Mouse (Mus musculus): ENCODE data around the gene Cryzl2. TPM values are rescaled to one million over a fixed set of nuclear protein-coding genes. Genes with fewer than 3 reads are reported as not detected.
A peak's percentile ranks its signal among the peaks of the same experiment; 100 is the strongest.

Gene Cryzl2
- polyA plus RNA-seq, 1 experiment from 2014 or later, result 6.8 TPM

GRCm38 (mm10) chr1:157457789-157458188, 588 bp upstream of the Cryzl2 start:
- no peak for ATAC-seq
- Histone ChIP-seq H3K4me2 (peak overlapping the region; percentile 73), H3K4me1 (peaks cover 18% of the 10 kb centered on the region), H3K36me3 (no peaks in the 10 kb centered on the region), H3K4me3 (no peak overlapping the region), H3K9ac (no peak overlapping the region), H3K27me3 (replicated peaks) (no peaks in the 10 kb centered on the region), H3K27ac (no peak overlapping the region), H3K9me3 (replicated peaks) (no peaks in the 10 kb centered on the region)
- WGBS (ENCODE audit: insufficient replicate concordance), result 85% methylated on average over 3 of the region's 3 CpGs

GRCm38 (mm10) chr1:157459904-157460303, 1.5 kb downstream of the Cryzl2 start:
- Histone ChIP-seq H3K4me3 (no peak overlapping the region), H3K9ac (no peak overlapping the region), H3K9me3 (replicated peaks) (no peaks in the 10 kb centered on the region), H3K27me3 (replicated peaks) (no peaks in the 10 kb centered on the region), H3K27ac (no peak overlapping the region), H3K36me3 (no peaks in the 10 kb centered on the region), H3K4me1 (peaks cover 18% of the 10 kb centered on the region), H3K4me2 (no peak overlapping the region)
- 75% methylated on average over 5 of the region's 5 CpGs for WGBS (ENCODE audit: insufficient replicate concordance)
- ATAC-seq, result no peak

DNA sequence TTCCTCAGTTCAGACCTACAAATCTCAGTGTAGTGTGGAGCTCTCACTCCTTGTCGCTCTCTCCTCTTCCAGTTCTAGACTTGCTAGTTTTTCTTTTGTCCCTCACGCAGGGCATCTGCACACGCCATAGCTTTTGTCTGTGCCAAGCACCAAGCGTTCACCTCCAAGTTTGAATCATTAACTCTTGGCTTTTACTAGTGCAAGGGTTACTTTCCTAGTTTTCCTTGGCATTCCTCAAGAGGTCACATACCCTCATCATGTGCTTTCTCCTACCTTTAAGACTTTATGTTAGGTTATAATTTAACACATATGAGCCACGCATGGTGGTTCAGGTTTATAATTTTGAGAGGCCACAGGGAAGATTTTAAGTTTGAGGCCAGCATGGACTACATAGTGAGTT, 2.9 kb downstream of the Cryzl2 start:
- Histone ChIP-seq H3K9ac (no peak overlapping the region), H3K27me3 (replicated peaks) (no peaks in the 10 kb centered on the region), H3K4me1 (peaks cover 18% of the 10 kb centered on the region), H3K9me3 (replicated peaks) (no peaks in the 10 kb centered on the region), H3K27ac (no peak overlapping the region), H3K4me3 (no peak overlapping the region), H3K4me2 (no peak overlapping the region), H3K36me3 (no peaks in the 10 kb centered on the region)
- 78% methylated on average over 5 of the region's 5 CpGs for WGBS (ENCODE audit: insufficient replicate concordance)
- no peak for ATAC-seq

GRCm38 (mm10) chr1:157462336-157462735, 4.0 kb downstream of the Cryzl2 start:
- no peak overlapping the region for H3K4me2 ChIP-seq
- H3K27ac ChIP-seq, result no peak overlapping the region
- H3K4me3 ChIP-seq, result no peak overlapping the region
- H3K27me3 ChIP-seq (replicated peaks), result no peaks in the 10 kb centered on the region
- peaks cover 18% of the 10 kb centered on the region for H3K4me1 ChIP-seq
- WGBS (ENCODE audit: insufficient replicate concordance), result 57% methylated on average over 3 of the region's 3 CpGs
- no peaks in the 10 kb centered on the region for H3K36me3 ChIP-seq
- no peak for ATAC-seq
- no peak overlapping the region for H3K9ac ChIP-seq
- no peaks in the 10 kb centered on the region for H3K9me3 ChIP-seq (replicated peaks)

GRCm38 (mm10) chr1:157465194-157465593, 6.8 kb downstream of the Cryzl2 start:
- 72% methylated on average over 3 of the region's 3 CpGs for WGBS (ENCODE audit: insufficient replicate concordance)
- no peak overlapping the region for H3K9ac ChIP-seq
- no peak for ATAC-seq
- no peak overlapping the region for H3K4me3 ChIP-seq
- H3K4me1 ChIP-seq, result no peaks in the 10 kb centered on the region
- no peaks in the 10 kb centered on the region for H3K9me3 ChIP-seq (replicated peaks)
- no peak overlapping the region for H3K4me2 ChIP-seq
- H3K36me3 ChIP-seq, result no peaks in the 10 kb centered on the region
- H3K27me3 ChIP-seq (replicated peaks), result no peaks in the 10 kb centered on the region
- H3K27ac ChIP-seq, result no peak overlapping the region

GRCm38 (mm10) chr1:157467866-157468265, 9.5 kb downstream of the Cryzl2 start:
- Histone ChIP-seq H3K36me3 (no peaks in the 10 kb centered on the region), H3K27me3 (replicated peaks) (no peaks in the 10 kb centered on the region), H3K27ac (no peak overlapping the region), H3K4me2 (no peak overlapping the region), H3K9ac (no peak overlapping the region), H3K4me1 (no peaks in the 10 kb centered on the region), H3K9me3 (replicated peaks) (no peaks in the 10 kb centered on the region), H3K4me3 (no peak overlapping the region)
- WGBS (ENCODE audit: insufficient replicate concordance), result 84% methylated on average over 8 of the region's 8 CpGs
- ATAC-seq, result no peak

GRCm38 (mm10) chr1:157470761-157471386, 12.5 kb downstream of the Cryzl2 start:
- H3K4me2 ChIP-seq, result no peak overlapping the region
- no peaks in the 10 kb centered on the region for H3K27me3 ChIP-seq (replicated peaks)
- no peaks in the 10 kb centered on the region for H3K9me3 ChIP-seq (replicated peaks)
- H3K27ac ChIP-seq, result no peak overlapping the region
- WGBS (ENCODE audit: insufficient replicate concordance), result 72% methylated on average over 9 of the region's 9 CpGs
- no peak for ATAC-seq
- no peak overlapping the region for H3K9ac ChIP-seq
- no peak overlapping the region for H3K4me3 ChIP-seq
- no peaks in the 10 kb centered on the region for H3K36me3 ChIP-seq
- no peaks in the 10 kb centered on the region for H3K4me1 ChIP-seq

- no peak overlapping the region for H3K27ac ChIP-seq
- H3K4me2 ChIP-seq, result no peak overlapping the region
- no peak overlapping the region for H3K4me3 ChIP-seq
- no peaks in the 10 kb centered on the region for H3K9me3 ChIP-seq (replicated peaks)
- no peak for ATAC-seq
- no peaks in the 10 kb centered on the region for H3K36me3 ChIP-seq
- no peaks in the 10 kb centered on the region for H3K4me1 ChIP-seq
- no peak overlapping the region for H3K9ac ChIP-seq
- no peaks in the 10 kb centered on the region for H3K27me3 ChIP-seq (replicated peaks)
- 77% methylated on average over 7 of the region's 7 CpGs for WGBS (ENCODE audit: insufficient replicate concordance)
These were observed 14.3 kb downstream of the Cryzl2 start for GRCm38 (mm10) chr1:157472716-157473115.

DNA sequence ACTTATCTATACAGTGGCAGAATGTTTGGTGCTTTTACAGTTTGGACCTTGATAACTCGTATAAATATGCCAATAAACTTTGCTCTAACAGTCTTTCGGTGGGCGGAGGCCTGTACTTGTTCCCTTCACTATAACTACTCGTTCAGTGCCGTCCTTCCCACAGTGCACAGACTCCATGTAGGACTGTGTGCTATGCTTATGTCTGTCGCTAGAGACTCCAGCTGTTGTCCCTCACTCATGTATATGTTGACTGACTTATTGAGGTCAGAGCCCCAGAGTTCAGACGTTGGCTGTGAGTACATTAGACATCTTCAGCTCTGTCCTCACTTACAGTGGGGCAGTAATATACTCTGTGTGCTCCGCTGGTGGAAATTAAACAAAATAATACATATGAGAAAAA, 16.5 kb downstream of the Cryzl2 start:
- Histone ChIP-seq H3K4me3 (no peak overlapping the region), H3K4me1 (peaks cover 1% of the 10 kb centered on the region; the same call in 1 of the 2 replicates), H3K36me3 (no peaks in the 10 kb centered on the region), H3K4me2 (no peak overlapping the region), H3K9me3 (replicated peaks) (no peaks in the 10 kb centered on the region), H3K27me3 (replicated peaks) (no peaks in the 10 kb centered on the region), H3K27ac (no peak overlapping the region), H3K9ac (no peak overlapping the region)
- 74% methylated on average over 8 of the region's 8 CpGs for WGBS (ENCODE audit: insufficient replicate concordance)
- no peak for ATAC-seq

DNA sequence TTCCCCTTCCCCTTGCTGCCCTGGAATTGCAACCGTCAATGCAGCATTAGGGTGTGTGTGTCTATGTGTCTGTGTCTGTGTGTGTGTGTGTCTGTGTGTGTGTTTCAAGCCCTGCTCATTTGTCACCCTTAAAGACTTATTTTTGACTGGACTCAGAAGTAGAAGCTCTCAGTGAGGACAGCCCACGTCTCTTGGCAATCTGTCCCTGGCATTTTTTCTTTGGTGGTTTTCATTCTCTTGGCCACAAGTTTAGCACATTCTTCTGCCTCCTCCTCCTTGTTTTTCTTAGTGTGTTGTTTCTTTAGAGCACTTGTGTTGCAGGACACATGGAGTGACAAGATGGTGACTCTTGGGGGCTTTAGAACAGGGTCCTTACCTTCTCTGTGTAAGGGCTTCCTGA, 17.9 kb downstream of the Cryzl2 start:
- Histone ChIP-seq H3K36me3 (no peaks in the 10 kb centered on the region), H3K27ac (no peak overlapping the region), H3K4me1 (peaks cover 10% of the 10 kb centered on the region), H3K9ac (no peak overlapping the region), H3K4me2 (no peak overlapping the region), H3K4me3 (no peak overlapping the region), H3K27me3 (replicated peaks) (no peaks in the 10 kb centered on the region), H3K9me3 (replicated peaks) (no peaks in the 10 kb centered on the region)
- WGBS (ENCODE audit: insufficient replicate concordance), result 76% methylated on average over 2 of the region's 2 CpGs
- no peak for ATAC-seq

DNA sequence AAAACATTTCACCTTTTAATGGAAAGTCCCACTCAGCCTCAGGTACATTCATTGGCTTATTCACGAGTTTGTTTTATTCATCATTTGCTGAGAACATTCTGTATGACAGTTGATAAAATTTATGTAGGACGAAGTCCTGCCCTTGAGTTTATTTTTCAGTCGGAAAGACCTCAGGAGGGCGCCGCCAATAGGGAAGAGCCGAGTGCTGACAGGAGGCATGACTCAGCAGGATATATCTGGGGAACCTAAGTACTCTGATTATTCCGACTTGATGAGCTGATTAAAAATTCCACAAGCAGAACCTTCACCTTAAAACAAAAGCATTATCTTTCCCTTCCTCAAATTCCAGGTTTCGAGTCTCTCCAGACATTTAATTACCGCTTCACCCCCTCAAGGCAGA, 21.7 kb downstream of the Cryzl2 start:
- Histone ChIP-seq H3K4me3 (no peak overlapping the region), H3K9ac (no peak overlapping the region), H3K27me3 (replicated peaks) (no peaks in the 10 kb centered on the region), H3K9me3 (replicated peaks) (no peaks in the 10 kb centered on the region), H3K4me1 (peaks cover 18% of the 10 kb centered on the region), H3K36me3 (no peaks in the 10 kb centered on the region), H3K27ac (no peak overlapping the region), H3K4me2 (no peak overlapping the region)
- no peak for ATAC-seq
- WGBS (ENCODE audit: insufficient replicate concordance), result 35% methylated on average over 9 of the region's 9 CpGs

DNA sequence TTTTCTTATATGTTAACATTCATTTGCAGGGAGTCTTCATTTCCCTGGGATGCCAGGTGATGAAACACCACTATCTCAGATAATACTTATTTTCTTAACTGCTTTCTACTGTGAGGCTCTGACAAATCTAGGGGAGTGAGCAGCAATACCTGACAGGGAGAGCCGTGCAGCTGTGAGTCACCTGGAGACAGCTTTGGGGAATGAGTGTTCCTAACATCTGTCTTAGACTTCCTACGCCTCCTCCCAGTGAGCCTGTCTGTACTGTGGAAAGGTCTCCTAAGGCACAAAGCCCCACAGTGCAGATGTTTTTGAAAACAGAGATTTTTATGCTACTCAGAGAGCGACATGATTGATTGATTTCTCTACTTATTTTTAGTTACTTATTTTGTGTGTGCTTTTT, 22.5 kb downstream of the Cryzl2 start:
- no peak overlapping the region for H3K4me3 ChIP-seq
- peaks cover 18% of the 10 kb centered on the region for H3K4me1 ChIP-seq
- WGBS (ENCODE audit: insufficient replicate concordance), result 66% methylated on average over 3 of the region's 3 CpGs
- no peaks in the 10 kb centered on the region for H3K27me3 ChIP-seq (replicated peaks)
- no peak for ATAC-seq
- H3K4me2 ChIP-seq, result no peak overlapping the region
- no peaks in the 10 kb centered on the region for H3K36me3 ChIP-seq
- no peak overlapping the region for H3K27ac ChIP-seq
- H3K9me3 ChIP-seq (replicated peaks), result no peaks in the 10 kb centered on the region
- H3K9ac ChIP-seq, result no peak overlapping the region

GRCm38 (mm10) chr1:157481666-157482065, 23.3 kb downstream of the Cryzl2 start:
- H3K4me3 ChIP-seq, result no peak overlapping the region
- H3K36me3 ChIP-seq, result no peaks in the 10 kb centered on the region
- H3K4me1 ChIP-seq, result peaks cover 18% of the 10 kb centered on the region
- no peaks in the 10 kb centered on the region for H3K27me3 ChIP-seq (replicated peaks)
- H3K4me2 ChIP-seq, result no peak overlapping the region
- ATAC-seq, result peak; percentile 71
- H3K27ac ChIP-seq, result no peak overlapping the region; the same call in 1 of the 2 replicates
- no peak overlapping the region for H3K9ac ChIP-seq
- WGBS (ENCODE audit: insufficient replicate concordance), result 53% methylated on average over 6 of the region's 6 CpGs
- H3K9me3 ChIP-seq (replicated peaks), result no peaks in the 10 kb centered on the region
